Mouse (Mus musculus): ENCODE measurements around the gene Izumo4. TPM values are rescaled to one million over a fixed set of nuclear protein-coding genes. Genes with fewer than 3 reads are reported as not detected.
A peak's percentile ranks its signal among the peaks of the same experiment; 100 is the strongest.

Izumo4 gene
- polyA plus RNA-seq, 1 experiment: 5.0 TPM

- Histone ChIP-seq H3K27ac (replicated peaks; ENCODE audit: low read depth, low read length) (no peak overlapping the region), H3K4me3 (ENCODE audit: insufficient read depth, low read depth, low read length) (no peak overlapping the region), H3K4me1 (ENCODE audit: control insufficient read depth, insufficient read depth, insufficient read length, low read length) (peaks cover 5% of the 10 kb centered on the region; the same call in 1 of the 2 replicates)
Observed at GRCm38 (mm10) chr10:80705479-80705878, 3.5 kb downstream of the Izumo4 start.

GRCm38 (mm10) chr10:80710834-80711233 lies 8.8 kb downstream of the Izumo4 start:
- Histone ChIP-seq H3K4me3 (ENCODE audit: insufficient read depth, low read depth, low read length) (no peak overlapping the region), H3K4me1 (ENCODE audit: control insufficient read depth, insufficient read depth, insufficient read length, low read length) (no peaks in the 10 kb centered on the region), H3K27ac (replicated peaks; ENCODE audit: low read depth, low read length) (no peak overlapping the region)

- Histone ChIP-seq H3K4me1 (ENCODE audit: control insufficient read depth, insufficient read depth, insufficient read length, low read length) (no peaks in the 10 kb centered on the region), H3K27ac (replicated peaks; ENCODE audit: low read depth, low read length) (no peak overlapping the region), H3K4me3 (ENCODE audit: insufficient read depth, low read depth, low read length) (no peak overlapping the region)
Observed at GRCm38 (mm10) chr10:80717281-80717680, 15.3 kb downstream of the Izumo4 start.

- H3K4me3 ChIP-seq (ENCODE audit: insufficient read depth, low read depth, low read length): no peak overlapping the region
- no peak overlapping the region for H3K27ac ChIP-seq (replicated peaks; ENCODE audit: low read depth, low read length)
- no peaks in the 10 kb centered on the region for H3K4me1 ChIP-seq (ENCODE audit: control insufficient read depth, insufficient read depth, insufficient read length, low read length)
Observed at GRCm38 (mm10) chr10:80727369-80728127, 25.6 kb downstream of the Izumo4 start.

- H3K4me1 ChIP-seq (ENCODE audit: control insufficient read depth, insufficient read depth, insufficient read length, low read length): peaks cover 13% of the 10 kb centered on the region
- H3K27ac ChIP-seq (replicated peaks; ENCODE audit: low read depth, low read length): no peak overlapping the region
- H3K4me3 ChIP-seq (ENCODE audit: insufficient read depth, low read depth, low read length): no peak overlapping the region
Observed at GRCm38 (mm10) chr10:80732611-80733101, 30.7 kb downstream of the Izumo4 start.

- peaks cover 24% of the 10 kb centered on the region for H3K4me1 ChIP-seq (ENCODE audit: control insufficient read depth, insufficient read depth, insufficient read length, low read length)
- no peak overlapping the region for H3K4me3 ChIP-seq (ENCODE audit: insufficient read depth, low read depth, low read length)
- H3K27ac ChIP-seq (replicated peaks; ENCODE audit: low read depth, low read length): no peak overlapping the region
Observed at GRCm38 (mm10) chr10:80736731-80737130, 34.7 kb downstream of the Izumo4 start.

- Histone ChIP-seq H3K4me1 (ENCODE audit: control insufficient read depth, insufficient read depth, insufficient read length, low read length) (peaks cover 24% of the 10 kb centered on the region), H3K4me3 (ENCODE audit: insufficient read depth, low read depth, low read length) (no peak overlapping the region), H3K27ac (replicated peaks; ENCODE audit: low read depth, low read length) (no peak overlapping the region)
Observed at GRCm38 (mm10) chr10:80738657-80739056, 36.7 kb downstream of the Izumo4 start.

- peak overlapping the region; percentile 53 for H3K27ac ChIP-seq (replicated peaks; ENCODE audit: low read depth, low read length)
Observed at GRCm38 (mm10) chr10:80741146-80741545, 39.2 kb downstream of the Izumo4 start.

GRCm38 (mm10) chr10:80741634-80742179 lies 39.7 kb downstream of the Izumo4 start:
- Histone ChIP-seq H3K27ac (replicated peaks; ENCODE audit: low read depth, low read length) (peak overlapping the region; percentile 53), H3K4me3 (ENCODE audit: insufficient read depth, low read depth, low read length) (peak overlapping the region; percentile 70), H3K4me1 (ENCODE audit: control insufficient read depth, insufficient read depth, insufficient read length, low read length) (peaks cover 20% of the 10 kb centered on the region)

More at GRCm38 (mm10) chr10:80741146-80741545, 39.2 kb downstream of the Izumo4 start:
- peaks cover 21% of the 10 kb centered on the region for H3K4me1 ChIP-seq (ENCODE audit: control insufficient read depth, insufficient read depth, insufficient read length, low read length)
- peak overlapping the region; percentile 70 for H3K4me3 ChIP-seq (ENCODE audit: insufficient read depth, low read depth, low read length)

GRCm38 (mm10) chr10:80742180-80742978 lies 40.4 kb downstream of the Izumo4 start, which contains the start of gene Ap3d1:
Gene Ap3d1 (minus strand): TSS chr10:80742264.
- H3K27ac ChIP-seq (replicated peaks; ENCODE audit: low read depth, low read length): peak within 1 kb of the TSS; percentile 53
- peak within 1 kb of the TSS; percentile 70 for H3K4me3 ChIP-seq (ENCODE audit: insufficient read depth, low read depth, low read length)
- H3K4me1 ChIP-seq (ENCODE audit: control insufficient read depth, insufficient read depth, insufficient read length, low read length): peaks cover 14% of the 10 kb centered on the region

- H3K4me3 ChIP-seq (ENCODE audit: insufficient read depth, low read depth, low read length): no peak overlapping the region
- H3K27ac ChIP-seq (replicated peaks; ENCODE audit: low read depth, low read length): no peak overlapping the region
- H3K4me1 ChIP-seq (ENCODE audit: control insufficient read depth, insufficient read depth, insufficient read length, low read length): peaks cover 11% of the 10 kb centered on the region
Observed at GRCm38 (mm10) chr10:80744262-80744661, 42.3 kb downstream of the Izumo4 start.

GRCm38 (mm10) chr10:80747410-80747809 lies 45.4 kb downstream of the Izumo4 start:
- peaks cover 6% of the 10 kb centered on the region for H3K4me1 ChIP-seq (ENCODE audit: control insufficient read depth, insufficient read depth, insufficient read length, low read length)
- H3K27ac ChIP-seq (replicated peaks; ENCODE audit: low read depth, low read length): no peak overlapping the region
- H3K4me3 ChIP-seq (ENCODE audit: insufficient read depth, low read depth, low read length): no peak overlapping the region

- H3K4me3 ChIP-seq (ENCODE audit: insufficient read depth, low read depth, low read length): no peak overlapping the region
- H3K4me1 ChIP-seq (ENCODE audit: control insufficient read depth, insufficient read depth, insufficient read length, low read length): peaks cover 7% of the 10 kb centered on the region
- no peak overlapping the region for H3K27ac ChIP-seq (replicated peaks; ENCODE audit: low read depth, low read length)
Observed at GRCm38 (mm10) chr10:80748609-80749008, 46.6 kb downstream of the Izumo4 start.

GRCm38 (mm10) chr10:80751188-80751832 lies 49.3 kb downstream of the Izumo4 start:
- H3K4me3 ChIP-seq (ENCODE audit: insufficient read depth, low read depth, low read length): peak overlapping the region; percentile 42

More at GRCm38 (mm10) chr10:80751188-80751832, 49.3 kb downstream of the Izumo4 start:
- Histone ChIP-seq H3K27ac (replicated peaks; ENCODE audit: low read depth, low read length) (peak overlapping the region; percentile 93), H3K4me1 (ENCODE audit: control insufficient read depth, insufficient read depth, insufficient read length, low read length) (peaks cover 6% of the 10 kb centered on the region)

Data from brown adipose tissue, adult 24 weeks (tissue).